Mouse (Mus musculus): ENCODE data around the gene Cacna2d2. TPM values are rescaled to one million over a fixed set of nuclear protein-coding genes. Genes with fewer than 3 reads are reported as not detected.
A peak's percentile ranks its signal among the peaks of the same experiment; 100 is the strongest.

Gene Cacna2d2
- total RNA-seq, 1 experiment from 2014 or later = 5.6 TPM

DNA sequence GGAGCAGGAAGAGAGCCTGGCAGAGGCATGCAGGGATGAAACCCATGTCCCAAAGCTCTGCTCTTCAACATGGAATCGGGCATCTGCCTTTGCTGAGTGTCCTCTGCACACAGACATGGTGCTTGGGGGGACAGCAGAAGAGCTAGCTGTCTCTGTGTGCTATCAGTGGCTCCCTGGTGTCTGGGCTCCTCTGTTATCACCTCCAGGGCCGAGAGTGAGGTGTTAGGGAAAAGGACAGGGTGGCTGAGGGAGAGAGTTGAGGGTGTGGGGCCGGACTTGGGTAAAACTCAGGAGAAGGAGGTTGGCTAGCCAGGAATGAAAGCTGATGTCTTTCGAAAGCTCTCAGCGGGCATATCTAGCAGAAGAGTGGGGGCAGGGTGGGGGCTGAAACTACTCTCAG lies 63.5 kb downstream of the Cacna2d2 start:
- no peak for DNase-seq

DNA sequence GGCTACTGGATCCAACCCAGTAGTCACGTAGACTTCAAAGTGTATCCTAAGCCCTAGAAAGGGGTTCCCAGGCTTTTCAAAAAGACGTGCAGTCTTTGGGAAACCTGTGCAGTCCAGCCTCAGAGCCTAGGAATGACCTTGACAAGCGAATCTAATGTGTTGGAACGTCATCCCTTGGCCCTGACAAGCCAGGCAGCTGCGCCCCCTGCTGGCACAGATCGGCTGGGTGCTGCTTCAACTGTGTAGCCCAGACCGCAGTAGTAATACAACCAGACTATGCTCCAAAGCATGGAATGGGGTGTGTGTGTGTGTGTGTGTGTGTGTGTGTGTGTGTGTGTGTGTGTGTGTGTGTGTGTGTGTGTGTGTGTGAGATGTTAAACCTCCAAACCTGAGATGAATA lies 64.1 kb downstream of the Cacna2d2 start:
- DNase-seq = peak; percentile 89

DNA sequence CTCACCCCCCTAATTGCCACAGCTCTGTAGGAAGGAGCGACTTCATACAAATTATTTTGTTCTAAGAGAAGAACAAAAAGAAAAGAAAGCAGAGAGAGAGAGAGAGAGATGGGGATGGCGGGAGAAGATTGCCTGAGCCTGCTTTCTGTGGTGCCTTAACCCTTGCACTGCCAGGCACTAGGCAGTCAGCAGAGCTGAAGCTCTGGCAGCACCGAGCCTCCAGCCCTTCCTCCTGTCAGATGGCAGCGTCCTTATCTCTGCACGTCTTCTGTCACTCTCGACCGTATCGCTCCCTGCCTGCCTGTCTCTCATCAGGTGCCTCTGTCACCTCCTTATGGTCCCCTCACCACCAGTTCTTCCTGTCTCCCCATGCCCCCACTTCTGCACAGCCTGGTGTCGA lies 64.7 kb downstream of the Cacna2d2 start:
- no peak for DNase-seq

DNA sequence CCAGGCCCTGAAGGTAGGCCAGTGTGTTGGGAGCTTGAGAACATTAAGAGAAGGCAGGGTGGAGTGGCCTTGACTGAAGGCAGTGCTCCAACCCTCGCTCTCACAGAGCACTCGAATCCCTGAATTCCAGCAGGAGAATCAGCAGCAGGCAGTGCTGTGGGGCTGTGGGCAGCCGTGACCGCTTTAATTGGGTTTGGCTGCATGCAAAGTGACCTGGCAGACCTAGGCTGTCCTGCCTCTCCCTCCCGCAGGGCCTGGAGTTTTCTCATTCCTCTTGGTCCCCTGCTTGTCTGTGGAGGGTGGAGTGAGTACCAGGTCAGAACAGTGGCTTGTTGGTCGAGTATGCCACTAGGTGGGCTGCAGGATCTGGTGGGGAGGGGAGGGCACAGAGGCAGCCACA lies 66.2 kb downstream of the Cacna2d2 start:
- no peak for DNase-seq

DNA sequence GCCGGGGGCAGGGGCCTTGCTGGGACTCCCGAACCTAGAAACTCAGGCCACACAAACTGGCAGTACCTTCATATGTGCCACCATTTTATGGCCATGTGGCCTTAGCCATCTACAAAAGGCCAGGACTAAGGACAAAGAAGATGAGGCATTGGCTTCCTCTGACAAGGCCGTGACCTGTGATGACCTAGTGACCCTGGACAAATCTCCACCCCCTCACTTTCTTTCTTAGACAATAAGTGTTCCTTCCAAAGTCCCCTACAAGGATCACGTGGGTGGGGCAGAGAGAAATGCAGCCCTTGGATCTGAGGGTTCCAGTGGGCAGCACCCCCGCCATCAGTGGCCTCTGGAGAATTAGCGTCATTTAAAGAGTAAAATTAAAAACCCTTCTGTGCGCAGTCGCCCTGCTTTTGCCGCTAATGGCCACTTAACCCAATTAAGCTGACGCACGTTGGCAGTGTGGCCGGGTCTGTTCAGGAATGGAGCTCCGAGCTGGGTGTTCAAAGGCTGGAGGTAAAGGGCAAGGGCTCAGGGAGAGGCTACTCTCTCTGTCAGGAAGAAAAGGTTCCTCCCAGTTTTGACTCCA lies 69.9 kb downstream of the Cacna2d2 start:
- no peak for DNase-seq

DNA sequence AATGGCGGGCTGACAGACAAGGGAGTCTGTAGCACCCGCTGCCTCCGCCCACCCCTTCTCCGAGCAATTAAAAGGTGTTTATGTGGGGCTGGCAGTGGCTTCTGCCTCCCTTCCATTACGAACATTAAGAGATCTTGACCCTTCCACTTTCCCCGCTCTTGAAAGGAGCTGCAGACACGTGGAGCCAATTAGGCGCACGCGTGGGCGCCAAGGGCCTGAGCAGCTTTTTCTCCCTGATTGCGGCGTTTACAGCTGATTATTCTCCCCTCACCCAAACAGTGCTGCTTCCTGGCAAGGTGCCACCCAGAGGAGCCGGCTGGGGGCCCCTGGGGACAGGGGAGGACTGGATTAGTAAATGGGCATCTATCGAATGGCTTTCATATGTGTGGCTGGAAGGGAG lies 71.0 kb downstream of the Cacna2d2 start:
- no peak for DNase-seq

DNA sequence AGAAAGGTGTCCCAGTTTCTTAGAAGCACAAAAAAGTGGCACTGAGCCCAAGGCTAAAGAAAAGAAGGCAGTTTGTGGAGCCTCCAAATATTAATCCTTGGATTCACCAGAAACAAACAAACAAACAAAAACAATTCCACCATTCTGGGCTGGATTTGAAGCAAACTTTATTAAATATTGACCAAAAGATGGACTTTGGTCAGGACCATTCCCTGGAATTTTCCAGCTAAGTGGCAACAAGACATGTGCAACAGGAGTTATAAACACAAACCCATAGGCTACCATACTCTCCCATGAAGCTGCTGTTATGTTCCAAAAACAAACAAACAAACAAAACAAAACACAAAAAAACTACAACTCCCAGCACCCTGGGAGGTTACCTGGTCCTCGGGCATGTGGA lies 74.6 kb downstream of the Cacna2d2 start:
- no peak for DNase-seq

DNA sequence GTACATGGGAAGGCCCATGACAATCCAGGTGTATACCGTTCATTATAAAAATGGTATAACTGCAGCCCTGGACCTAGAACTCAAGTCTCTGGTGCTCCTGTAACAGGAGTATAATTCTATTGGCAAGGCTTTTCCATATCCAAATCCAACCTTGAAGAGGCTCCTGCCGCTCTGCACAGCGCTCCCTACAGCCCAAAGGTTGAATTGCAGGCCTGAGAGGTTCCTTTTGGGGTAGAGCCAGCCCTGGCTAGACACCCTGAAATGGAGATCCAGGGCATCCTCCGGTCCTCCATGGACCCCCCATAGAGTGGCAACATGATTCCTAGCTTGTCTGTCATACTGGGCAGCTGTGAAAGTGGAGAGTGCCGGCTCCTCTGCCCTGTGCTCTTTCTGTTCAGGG lies 79.6 kb downstream of the Cacna2d2 start:
- DNase-seq = no peak

DNA sequence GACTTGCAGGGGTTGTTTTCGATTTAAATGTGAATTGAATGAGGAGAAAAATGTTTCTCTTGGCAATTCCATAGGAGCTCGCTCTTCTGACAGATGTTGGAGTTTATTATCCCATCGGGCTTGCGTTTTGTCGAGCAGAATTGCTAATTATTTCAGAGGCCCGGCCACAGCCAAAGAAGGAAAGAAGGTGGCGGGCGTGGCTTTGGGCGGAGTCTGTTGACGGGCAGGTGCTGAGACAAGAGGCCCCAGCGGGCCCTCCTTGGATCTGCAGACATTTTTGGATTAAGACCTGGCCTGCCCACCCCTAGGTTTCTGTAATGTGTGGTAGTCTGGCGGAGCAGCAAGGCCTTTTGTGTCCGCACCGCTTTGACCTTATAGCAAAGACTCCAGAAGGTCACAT lies 80.2 kb downstream of the Cacna2d2 start:
- no peak for DNase-seq

DNA sequence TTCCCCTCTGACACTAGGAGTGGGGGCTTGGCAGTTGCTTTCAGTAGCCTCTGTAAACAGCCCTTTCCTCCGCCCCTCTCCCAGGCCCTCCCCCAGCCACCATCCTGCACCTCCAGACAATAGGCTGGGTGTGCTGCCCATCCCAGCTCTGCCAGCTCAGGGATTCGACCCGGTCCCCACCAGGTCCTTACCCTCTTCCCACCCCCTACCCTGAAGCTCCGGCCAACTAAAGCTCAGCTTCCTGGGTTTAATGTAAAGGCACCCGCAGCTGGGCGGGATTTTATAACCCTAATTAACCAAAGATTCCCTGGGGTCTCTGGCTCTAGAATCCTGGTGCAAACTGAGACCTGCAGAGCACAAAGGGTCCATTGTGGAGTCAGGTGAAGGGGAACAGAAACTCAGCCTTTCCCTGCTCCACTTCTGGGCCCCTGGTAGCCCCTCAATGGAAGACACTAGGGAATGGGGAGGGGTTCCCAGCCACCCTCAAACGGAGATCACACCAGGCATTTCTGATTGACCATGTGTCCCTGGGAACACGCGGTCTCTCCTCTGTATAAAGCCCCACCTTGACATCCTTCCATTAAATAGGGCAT lies 81.2 kb downstream of the Cacna2d2 start:
- DNase-seq = no peak

DNA sequence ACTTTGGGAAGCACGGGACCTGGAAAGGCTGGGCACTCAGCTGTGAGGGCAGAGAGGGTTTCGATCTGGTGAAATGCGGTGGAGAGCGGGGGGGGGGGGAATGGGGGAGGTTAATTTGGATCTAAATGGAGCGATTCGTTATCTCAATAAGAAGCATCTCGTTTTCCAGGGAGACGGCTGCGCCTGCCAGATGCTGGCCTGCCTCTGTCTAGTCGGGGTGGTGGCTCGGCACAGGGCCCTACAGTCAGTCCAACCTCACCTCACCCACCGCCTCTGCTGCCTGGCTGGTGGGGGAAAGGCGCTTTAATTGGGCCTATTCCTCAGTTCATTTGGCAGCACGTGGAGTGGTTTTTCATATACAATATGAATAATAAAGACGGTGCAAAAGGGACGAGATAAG lies 81.9 kb downstream of the Cacna2d2 start:
- DNase-seq = no peak

DNA sequence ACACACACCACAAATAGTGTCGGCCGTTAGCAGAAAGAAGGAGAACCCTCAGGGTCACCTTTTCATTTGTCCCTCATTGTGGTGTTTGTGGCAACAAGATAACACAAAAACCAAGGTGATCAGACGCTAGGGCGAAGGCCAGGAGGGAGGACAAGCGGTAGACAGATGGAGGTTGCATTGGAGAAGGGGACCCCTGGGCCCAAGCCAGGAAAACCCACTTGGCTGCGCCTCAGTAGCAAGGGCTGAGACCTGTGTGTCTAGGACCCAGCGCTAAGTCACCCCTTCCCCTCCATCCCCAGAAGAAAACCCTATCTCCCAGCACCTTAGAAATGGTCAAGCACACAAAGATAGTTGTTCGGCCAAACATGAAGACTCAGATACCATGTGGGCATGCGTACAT lies 82.6 kb downstream of the Cacna2d2 start:
- no peak for DNase-seq

DNA sequence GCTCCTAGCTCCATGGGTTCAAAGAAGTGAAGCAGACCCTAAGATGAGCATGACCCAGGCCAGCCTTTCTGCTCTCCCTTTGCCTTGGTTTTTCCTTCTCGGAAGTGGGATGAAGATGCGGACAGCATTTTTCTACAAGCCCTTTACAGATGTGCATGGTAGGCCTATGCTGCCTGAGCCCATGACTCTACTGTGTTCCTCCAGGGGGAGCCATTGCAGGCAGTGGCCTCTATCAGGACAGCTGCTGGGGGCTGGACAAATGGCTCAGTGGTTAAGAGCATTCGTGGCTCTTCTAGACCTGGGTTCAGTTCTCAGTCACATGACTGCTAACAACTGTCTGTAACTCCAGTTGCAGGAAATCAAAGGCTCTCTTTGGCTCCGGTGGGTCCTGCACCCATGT lies 83.4 kb downstream of the Cacna2d2 start:
- no peak for DNase-seq

DNA sequence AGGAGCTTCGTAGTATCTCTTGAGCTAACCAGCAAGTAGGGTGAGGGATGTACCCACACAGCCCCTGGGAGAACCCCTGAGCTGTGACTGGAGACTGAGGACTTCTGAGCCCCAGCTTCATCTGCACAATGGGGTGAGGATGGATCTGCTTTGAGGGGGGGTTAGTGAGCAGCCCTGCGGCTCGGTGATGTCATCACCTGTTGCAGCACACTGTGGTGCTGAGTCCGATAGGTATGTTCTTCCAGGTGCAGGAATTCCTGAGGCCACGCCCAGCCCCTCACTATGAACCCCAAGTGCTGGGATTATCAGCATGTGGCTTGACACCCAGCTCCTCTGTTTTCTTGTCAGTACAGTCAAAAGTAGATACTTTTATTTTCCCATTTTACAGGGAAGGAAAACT lies 84.3 kb downstream of the Cacna2d2 start:
- no peak for DNase-seq

DNA sequence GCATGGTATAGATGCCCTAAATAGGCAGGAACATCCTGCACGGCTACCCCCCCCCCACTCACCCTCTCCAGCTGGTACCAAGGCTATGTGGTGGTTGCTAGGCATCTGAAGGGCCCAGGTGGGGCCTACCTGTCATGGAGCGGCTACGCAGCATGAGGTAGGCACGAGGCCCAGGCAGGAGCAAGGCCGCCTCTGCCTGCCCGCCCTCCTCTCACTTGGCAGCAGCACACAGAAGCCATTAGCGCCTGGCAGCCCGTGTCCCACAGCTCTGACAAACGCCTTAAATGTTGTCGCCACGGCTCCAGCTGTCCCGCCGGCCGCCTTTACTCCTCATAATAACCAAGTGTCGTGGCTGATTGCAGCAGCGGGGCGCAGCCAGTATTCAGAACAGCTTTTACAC lies 84.9 kb downstream of the Cacna2d2 start:
- peak; percentile 14 for DNase-seq

DNA sequence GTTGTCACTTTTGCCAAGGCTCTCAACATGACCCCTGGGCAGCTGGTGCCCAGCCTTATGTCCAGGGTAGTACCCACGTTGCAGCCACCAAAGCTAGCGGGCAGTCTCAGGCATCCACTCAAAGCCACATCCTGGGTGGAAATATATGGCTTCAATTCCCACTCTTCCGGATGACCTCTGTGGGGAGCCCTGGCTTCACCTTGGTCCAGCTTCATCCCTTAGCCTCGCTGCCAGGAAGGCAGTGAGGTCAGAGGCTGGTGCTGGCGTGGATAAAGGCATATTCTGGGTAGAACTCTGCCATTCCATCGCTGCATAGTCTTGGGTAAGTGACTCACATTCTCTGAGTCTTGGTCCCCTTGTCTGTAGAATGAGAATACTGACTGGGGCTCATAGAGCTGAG lies 85.4 kb downstream of the Cacna2d2 start:
- no peak for DNase-seq

DNA sequence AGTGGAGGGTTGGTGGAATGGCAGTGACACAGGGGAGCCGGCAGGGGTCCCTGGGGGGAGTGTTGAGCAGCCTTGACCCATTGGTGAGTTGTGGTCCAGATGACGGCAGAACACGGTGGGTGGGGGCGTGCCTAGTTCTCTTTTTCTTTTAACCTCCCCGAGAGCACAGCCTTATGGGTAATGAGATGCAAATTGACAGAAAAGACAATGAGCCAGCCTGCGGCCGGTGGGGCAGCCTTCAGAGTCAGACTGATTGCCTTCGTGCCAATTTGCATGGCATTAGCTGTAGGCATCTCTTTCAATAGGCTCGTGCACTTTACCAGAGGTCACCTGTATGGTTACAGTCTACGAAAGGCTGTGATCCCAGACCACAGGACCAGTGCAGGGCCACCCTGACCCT lies 86.7 kb downstream of the Cacna2d2 start:
- no peak for DNase-seq

DNA sequence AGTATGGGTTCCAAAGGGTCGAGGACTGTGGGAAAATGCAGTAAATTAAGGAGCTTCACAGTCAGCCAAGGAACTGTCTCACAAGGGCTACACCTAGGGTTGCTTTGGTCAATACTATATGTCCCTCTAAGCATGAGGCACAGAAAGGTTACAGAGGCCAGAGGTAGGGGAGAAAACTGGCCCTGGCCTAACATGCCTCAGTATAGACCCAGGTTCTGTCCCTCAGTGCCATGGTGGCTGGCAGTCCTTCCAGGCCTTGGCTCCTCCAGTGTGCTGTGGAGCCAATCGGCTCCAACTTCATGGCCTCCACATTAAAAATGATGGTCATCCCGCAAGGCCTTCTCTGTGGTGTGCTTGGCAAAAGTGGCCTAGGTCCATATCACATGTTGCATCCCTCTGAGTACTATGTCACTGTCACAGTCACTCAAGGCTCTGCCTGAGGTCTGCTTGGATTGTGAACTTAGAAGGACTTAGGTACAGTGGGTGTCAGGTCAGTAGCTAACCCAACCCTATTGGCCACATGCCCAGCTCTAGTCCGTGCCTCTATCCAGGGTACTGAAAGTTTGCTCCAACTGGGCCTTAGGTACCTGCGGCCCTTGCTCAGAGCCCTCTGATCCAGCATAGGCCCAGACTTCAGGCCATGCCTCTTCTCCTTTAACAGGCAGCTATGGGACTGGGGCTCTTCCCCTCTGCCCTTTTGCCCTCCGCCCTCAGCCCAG lies 87.3 kb downstream of the Cacna2d2 start:
- DNase-seq = peak; percentile 38

DNA sequence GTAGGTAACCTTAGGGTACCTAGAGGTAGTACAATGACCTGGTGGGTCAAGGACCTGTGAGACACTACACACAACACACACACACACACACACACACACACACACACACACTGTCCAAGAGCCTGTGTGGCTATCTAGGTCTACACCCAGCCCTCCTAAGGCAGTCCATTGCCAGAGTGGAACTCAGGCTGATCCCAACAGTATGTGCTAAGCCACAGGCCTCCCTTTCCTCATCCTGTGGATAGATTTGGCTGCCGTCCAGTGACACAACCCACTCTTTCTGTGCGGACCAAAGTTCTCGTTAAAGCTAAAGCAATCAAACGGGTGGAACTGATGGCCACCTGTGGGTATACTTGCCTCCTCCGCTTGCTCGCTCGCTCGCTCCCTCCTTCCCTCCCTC lies 90.7 kb downstream of the Cacna2d2 start:
- DNase-seq = no peak

DNA sequence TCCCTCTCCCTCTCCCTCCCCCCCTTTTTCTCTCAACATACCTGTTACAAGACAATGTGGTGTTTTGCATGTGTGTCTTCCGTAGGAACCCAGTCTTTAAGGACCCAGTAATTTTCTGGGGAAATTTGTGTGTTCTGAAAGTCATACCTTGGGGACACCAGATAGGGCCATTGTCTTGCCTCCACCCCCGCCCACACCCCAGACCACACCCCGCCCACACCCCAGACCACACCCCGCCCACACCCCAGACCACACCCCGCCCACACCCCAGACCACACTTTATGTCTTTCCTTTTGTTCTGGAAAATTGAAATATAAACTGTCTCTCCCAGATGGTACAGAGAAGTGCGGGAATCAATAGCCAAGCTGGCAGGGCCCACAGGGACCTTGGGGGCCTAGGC lies 91.2 kb downstream of the Cacna2d2 start:
- DNase-seq = no peak

DNA sequence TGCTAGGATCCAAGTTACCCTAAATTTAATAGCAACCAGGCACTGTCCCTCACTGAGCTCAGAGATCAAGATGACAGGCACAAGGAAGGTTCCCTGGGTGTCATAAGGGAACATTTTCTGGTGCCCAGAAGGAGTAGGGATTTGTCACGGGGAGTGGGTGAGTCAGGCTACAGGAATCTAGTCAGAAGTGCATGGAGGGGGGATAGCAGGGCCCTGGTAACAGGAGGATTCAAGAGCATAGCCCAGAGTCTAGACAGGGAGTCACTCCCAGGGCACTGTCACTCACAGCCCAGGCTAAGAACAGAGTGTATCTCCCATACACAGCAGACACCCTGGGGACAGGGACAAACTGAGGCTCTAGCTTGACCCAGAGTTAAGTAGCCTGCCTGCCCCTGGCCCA lies 94.1 kb downstream of the Cacna2d2 start:
- no peak for DNase-seq

DNA sequence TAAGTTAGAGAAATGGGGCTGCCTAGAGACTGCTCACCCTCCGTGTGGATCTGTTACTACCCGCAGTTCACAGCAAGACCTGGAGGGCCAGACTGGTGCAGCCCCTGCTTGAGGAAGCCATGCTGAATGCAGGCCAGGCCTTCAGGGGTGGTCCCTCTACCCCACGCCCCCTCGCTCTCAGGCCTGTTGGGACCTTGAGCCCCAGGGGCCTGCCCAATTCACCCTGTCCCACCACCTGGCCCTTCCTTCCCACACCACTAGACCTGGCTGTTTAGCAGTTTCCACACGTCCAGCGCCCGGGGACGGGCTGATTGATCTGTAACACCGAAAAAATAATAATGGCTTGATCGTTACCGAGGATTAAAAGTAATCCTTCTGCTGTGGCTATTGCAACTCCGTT lies 94.8 kb downstream of the Cacna2d2 start:
- DNase-seq = no peak

DNA sequence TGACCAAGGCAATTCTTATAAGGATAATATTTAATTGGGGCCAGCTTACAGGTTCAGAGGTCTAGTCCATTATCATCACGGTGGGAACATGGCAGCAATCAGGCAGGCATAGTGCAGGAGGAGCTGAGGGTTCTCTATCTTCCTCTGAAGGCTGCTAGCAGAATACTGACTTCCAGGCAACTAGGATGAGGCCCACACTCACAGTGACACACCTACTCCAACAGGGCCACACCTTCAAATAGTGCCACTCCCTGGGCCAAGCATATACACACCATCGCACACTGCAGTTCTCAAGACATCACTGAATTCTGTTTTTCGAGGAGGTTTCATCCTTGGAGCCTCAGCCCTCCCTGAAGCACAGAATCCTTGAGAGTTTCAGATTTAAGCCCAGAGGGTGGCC lies 96.9 kb downstream of the Cacna2d2 start:
- DNase-seq = no peak

DNA sequence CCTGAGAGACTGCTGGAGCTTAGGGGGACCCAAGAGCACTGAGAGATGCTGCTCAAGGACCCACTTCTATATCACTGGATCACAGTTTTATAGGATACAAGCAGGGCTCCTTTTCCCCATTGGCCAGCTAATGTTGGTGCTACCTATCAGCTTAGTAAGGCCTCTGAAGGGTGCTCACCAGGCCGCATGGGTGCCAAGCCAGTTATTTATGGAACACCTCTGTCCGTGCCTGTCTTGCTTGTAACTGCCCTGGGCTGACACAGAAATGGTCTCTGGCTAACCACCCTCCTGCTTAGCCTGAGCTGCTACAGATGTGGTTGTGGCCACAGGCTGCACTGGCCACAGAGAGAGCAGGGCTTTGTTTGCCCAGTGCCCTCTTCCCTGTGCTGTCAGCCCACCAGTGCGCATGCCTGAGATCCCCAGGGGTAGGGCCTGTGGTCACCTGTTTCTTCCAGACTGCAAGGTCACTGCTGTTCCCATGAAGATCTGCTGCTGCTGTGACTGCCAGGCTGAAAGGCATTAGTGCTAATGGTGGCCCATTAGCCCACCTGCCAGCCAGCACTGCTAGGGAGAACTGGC lies 101.4 kb downstream of the Cacna2d2 start:
- DNase-seq = no peak

All from adrenal gland, postnatal 25 days (tissue).